Mouse (Mus musculus): ENCODE measurements around the gene Hfe. TPM values are rescaled to one million over a fixed set of nuclear protein-coding genes. Genes with fewer than 3 reads are reported as not detected.
A peak's percentile ranks its signal among the peaks of the same experiment; 100 is the strongest.

Gene Hfe
- polyA plus RNA-seq, 1 experiment from 2014 or later = 3.4 TPM

DNA sequence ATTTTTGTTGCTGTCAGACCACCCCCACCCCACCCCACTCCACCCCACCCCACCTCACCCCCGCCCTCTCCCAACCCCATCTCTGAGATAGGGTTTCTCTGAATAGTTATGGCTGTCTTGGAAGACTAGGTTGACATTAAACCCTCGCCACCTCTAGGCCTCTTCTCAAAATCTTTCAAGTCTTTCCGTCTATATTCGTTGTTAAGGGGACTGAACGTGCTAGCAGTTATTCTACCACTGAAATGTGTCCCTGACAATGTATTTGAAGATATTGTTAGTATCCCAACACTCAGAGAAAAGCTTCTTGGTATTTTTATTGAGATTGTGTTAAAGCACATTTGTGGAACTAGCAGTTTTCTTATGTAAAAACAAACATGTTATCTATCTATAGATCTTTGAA, 30.3 kb upstream of the Hfe start:
- no peaks in the 10 kb centered on the region for H3K27me3 ChIP-seq
- H3K4me1 ChIP-seq = peaks cover 33% of the 10 kb centered on the region
- H3K4me3 ChIP-seq = no peak overlapping the region
- H3K4me2 ChIP-seq (replicated peaks) = no peak overlapping the region
- ATAC-seq (replicated peaks) = no peak
- no peaks in the 10 kb centered on the region for H3K36me3 ChIP-seq
- no peak overlapping the region for H3K9ac ChIP-seq (replicated peaks)
- no peak overlapping the region for H3K27ac ChIP-seq (replicated peaks)
- 67% methylated on average over 5 of the region's 5 CpGs for WGBS
- no peaks in the 10 kb centered on the region for H3K9me3 ChIP-seq

DNA sequence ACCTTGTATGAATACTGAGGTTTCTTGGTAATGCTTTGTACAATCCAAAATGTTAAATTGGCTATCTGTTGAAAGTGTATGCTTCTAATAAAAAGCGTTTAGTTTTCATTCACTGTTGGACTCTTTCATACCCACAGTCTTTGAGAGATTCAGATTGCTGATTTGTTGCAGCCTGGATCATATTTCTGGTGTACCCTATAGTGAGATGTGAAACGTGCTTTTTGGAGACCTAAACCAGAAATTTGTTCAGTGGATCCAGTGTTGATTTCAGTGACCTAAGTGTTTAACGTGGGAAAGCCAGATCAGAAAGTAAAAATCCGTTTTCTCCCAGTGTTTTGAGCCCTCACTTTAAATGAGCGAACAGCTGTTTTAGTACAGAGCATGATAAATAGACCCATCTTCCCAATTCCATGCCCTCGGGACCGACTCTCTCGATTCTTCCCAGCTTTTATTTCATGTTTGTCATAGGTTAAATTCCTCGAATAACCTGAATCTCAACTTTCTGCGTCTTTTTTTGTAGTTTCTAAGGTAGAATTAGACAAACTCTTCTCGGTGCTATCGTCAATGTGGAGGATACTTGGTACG, 29.7 kb upstream of the Hfe start:
- ATAC-seq (replicated peaks) = no peak
- peaks cover 30% of the 10 kb centered on the region for H3K4me1 ChIP-seq
- 33% methylated on average over 13 of the region's 13 CpGs for WGBS
- peak overlapping the region; percentile 96 for H3K27ac ChIP-seq (replicated peaks)
- no peaks in the 10 kb centered on the region for H3K36me3 ChIP-seq
- no peaks in the 10 kb centered on the region for H3K27me3 ChIP-seq
- H3K4me2 ChIP-seq (replicated peaks) = peak overlapping the region; percentile 100
- H3K9me3 ChIP-seq = no peaks in the 10 kb centered on the region
- peak overlapping the region; percentile 54 for H3K4me3 ChIP-seq
- H3K9ac ChIP-seq (replicated peaks) = peak overlapping the region; percentile 77

DNA sequence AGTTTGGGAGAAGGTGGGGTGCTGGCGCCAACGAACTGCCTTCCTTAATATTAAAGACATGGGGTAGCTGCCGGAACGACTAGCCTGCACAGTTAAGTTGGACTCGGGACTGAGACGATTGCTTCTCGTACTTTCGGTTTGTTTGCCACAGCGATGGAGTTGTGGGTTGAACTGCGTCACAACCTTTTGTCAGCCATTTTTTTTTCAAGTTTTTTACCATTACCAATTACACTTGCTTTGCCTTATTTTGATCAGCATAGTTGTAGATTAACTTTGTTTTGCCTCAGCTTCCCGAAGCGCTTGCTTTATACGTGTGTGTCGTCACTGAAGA, 29.2 kb upstream of the Hfe start:
- WGBS = 1% methylated on average over 14 of the region's 14 CpGs

DNA sequence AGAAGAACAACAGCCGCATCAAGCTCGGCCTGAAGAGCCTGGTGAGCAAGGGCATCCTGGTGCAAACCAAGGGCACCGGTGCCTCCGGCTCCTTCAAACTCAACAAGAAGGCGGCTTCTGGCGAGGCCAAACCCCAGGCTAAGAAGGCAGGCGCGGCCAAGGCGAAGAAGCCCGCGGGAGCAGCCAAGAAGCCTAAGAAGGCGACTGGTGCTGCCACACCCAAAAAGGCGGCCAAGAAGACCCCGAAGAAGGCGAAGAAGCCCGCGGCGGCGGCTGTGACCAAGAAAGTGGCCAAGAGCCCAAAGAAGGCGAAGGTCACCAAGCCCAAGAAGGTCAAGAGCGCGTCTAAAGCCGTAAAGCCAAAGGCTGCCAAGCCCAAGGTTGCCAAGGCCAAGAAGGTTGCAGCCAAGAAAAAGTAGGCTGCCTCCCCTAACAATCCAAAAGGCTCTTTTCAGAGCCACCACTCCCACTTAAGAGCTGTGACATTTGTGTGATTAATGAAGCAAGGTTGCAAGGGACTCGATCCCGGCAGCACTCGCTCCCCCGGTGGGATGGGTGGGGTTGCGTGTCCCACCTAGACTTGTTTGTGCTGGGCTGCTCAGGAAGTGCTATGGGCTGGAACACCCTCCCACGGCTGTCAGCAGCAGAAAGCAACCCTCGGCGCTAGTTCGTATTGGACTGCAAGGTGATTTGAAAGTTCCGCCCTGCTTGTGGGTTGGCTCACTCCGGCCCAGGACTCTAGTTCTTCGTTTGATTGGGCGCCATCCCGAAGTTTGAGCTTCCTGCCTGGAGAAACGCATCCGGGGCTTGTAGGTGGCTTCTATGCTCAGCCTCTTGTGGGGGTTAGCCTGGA, 28.6 kb upstream of the Hfe start:
- Histone ChIP-seq H3K36me3 (no peaks in the 10 kb centered on the region), H3K4me3 (peak overlapping the region; percentile 54), H3K9ac (replicated peaks) (peak overlapping the region; percentile 77), H3K4me1 (peaks cover 25% of the 10 kb centered on the region), H3K27ac (replicated peaks) (peak overlapping the region; percentile 96), H3K9me3 (no peaks in the 10 kb centered on the region), H3K4me2 (replicated peaks) (peak overlapping the region; percentile 100), H3K27me3 (no peaks in the 10 kb centered on the region)
- peak; percentile 92 for ATAC-seq (replicated peaks)
- under 1% methylated on average over 39 of the region's 39 CpGs for WGBS

More for the DNA sequence above, 29.2 kb upstream of the Hfe start:
- no peaks in the 10 kb centered on the region for H3K27me3 ChIP-seq
- H3K4me2 ChIP-seq (replicated peaks) = peak overlapping the region; percentile 100
- peak overlapping the region; percentile 96 for H3K27ac ChIP-seq (replicated peaks)
- no peak for ATAC-seq (replicated peaks)
- H3K9ac ChIP-seq (replicated peaks) = peak overlapping the region; percentile 77
- no peaks in the 10 kb centered on the region for H3K9me3 ChIP-seq
- peak overlapping the region; percentile 54 for H3K4me3 ChIP-seq
- peaks cover 30% of the 10 kb centered on the region for H3K4me1 ChIP-seq
- no peaks in the 10 kb centered on the region for H3K36me3 ChIP-seq

DNA sequence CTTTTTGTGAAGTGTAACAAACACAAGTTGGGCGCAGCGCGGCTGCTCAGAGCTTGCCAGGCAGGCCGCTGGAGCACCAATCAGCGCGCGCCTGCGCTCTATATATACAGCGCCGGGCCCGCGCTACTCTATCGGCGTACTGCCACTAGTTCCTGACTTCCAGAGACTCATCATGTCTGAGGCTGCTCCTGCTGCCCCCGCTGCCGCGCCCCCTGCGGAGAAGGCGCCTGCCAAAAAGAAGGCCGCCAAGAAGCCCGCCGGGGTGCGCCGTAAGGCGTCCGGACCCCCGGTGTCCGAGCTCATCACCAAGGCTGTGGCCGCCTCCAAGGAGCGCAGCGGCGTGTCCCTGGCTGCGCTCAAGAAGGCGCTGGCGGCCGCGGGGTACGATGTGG, 28.0 kb upstream of the Hfe start, which contains the start of gene Hist1h1c:
Gene Hist1h1c (plus strand): TSS at position 132 of the 392 bp plus-strand sequence.
- H3K27ac ChIP-seq (replicated peaks) = peak within 1 kb of the TSS; percentile 96
- H3K4me3 ChIP-seq = peak within 1 kb of the TSS; percentile 54
- H3K36me3 ChIP-seq = no peaks in the 10 kb centered on the region
- H3K27me3 ChIP-seq = no peaks in the 10 kb centered on the region
- H3K4me1 ChIP-seq = peaks cover 21% of the 10 kb centered on the region
- H3K9ac ChIP-seq (replicated peaks) = peak within 1 kb of the TSS; percentile 77
- H3K9me3 ChIP-seq = no peaks in the 10 kb centered on the region
- H3K4me2 ChIP-seq (replicated peaks) = peak within 1 kb of the TSS; percentile 100
- peak; percentile 96 for ATAC-seq (replicated peaks)
- WGBS = under 1% methylated on average over 38 of the region's 38 CpGs

DNA sequence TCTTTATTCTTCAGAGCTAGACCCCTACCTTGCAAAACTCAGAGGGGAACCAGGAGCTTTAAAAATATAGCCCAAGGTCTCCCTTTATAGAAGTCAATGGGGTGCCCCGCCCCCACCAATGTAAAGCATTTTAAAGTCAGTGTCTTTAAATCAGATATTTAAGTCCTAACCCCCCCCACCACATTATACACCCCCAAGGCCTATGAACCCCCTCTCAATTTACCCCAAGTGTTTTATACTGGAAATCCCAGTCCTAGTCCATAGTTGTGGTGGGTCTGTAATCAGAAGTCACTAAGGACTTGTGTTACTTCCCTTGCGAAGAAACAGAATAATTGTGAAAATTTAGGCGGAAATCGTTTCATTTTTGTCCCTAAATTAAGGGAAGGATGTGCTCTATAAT, 27.4 kb upstream of the Hfe start:
- H3K9ac ChIP-seq (replicated peaks) = peak overlapping the region; percentile 77
- H3K9me3 ChIP-seq = no peaks in the 10 kb centered on the region
- no peaks in the 10 kb centered on the region for H3K36me3 ChIP-seq
- no peaks in the 10 kb centered on the region for H3K27me3 ChIP-seq
- ATAC-seq (replicated peaks) = no peak
- peak overlapping the region; percentile 100 for H3K4me2 ChIP-seq (replicated peaks)
- H3K4me3 ChIP-seq = peak overlapping the region; percentile 54; the same call in 1 of the 2 replicates
- peak overlapping the region; percentile 96 for H3K27ac ChIP-seq (replicated peaks)
- peaks cover 21% of the 10 kb centered on the region for H3K4me1 ChIP-seq
- 21% methylated on average over 4 of the region's 4 CpGs for WGBS

DNA sequence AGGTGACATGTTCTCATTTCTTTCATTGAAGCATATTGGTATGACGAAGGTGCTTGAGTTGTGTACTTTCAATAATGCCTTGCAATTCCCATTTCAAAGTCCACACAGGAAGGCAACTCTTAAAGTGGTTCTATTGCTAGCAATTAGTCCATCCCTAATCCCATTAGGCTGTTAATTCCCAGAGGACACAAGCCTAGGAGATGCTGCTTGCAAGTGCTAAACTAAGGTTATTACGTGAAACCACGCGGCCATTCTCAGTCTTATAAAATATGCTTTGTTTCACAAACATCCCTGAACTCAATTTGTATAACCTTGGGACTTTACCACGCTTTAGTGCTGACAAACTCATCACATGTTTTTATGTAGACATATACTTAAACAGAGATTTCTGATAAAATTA, 26.4 kb upstream of the Hfe start:
- no peak for ATAC-seq (replicated peaks)
- H3K36me3 ChIP-seq = no peaks in the 10 kb centered on the region
- no peak overlapping the region for H3K4me3 ChIP-seq
- H3K9ac ChIP-seq (replicated peaks) = no peak overlapping the region
- 83% methylated on average over 5 of the region's 5 CpGs for WGBS
- no peak overlapping the region for H3K27ac ChIP-seq (replicated peaks)
- H3K4me1 ChIP-seq = peaks cover 21% of the 10 kb centered on the region
- no peak overlapping the region for H3K4me2 ChIP-seq (replicated peaks)
- no peaks in the 10 kb centered on the region for H3K9me3 ChIP-seq
- no peaks in the 10 kb centered on the region for H3K27me3 ChIP-seq

DNA sequence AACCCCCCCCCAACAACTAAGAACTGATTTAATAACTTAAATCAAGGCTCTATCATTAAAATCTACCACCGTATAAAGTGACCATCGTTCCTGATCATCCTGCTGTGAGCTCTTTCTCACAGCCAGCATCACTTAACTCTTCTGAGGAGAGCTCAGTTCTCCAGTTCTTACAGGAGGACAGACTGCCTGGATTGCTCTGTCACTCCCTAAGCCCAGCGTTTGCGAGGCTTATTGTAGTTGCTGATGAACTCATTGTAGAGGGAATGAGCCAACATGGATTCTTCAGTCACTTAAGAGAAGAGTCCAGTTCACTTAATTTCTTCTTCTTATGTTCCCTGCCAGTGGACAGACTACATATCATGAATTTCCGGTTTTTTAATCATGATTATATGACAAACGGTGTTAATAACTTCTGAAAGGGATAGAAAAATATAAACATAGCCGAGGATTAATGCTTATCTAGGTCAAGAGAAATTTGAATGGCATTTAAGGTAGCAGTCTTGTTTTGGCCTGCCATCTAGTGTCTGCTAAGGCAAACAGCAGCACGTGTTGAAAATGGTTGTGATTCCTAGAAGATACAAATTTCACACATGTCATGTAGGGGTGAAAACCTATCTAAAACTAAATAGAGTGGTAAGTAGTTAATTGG, 21.6 kb upstream of the Hfe start:
- peak; percentile 53; the same call in 1 of the 2 replicates for ATAC-seq (replicated peaks)
- WGBS = 25% methylated on average over 8 of the region's 8 CpGs
- H3K27ac ChIP-seq (replicated peaks) = no peak overlapping the region

DNA sequence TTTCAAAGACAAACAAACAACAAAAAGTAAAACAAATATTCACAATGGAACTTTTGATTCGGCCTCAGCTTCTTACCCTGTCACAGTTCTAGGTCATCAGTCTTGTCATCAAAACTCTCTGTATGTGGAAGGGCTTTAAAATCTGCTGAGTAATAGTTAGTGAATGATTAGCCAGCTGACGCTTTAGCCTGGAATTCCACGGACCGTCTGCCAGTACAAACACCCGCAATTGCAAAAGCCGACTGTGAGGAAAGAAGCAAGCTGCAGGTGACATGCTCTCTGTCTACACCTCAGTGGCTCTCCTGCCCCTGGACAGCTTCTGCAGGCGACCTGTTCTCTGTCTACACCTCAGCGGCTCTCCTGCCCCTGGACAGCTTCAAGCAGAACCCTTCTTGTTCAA, 19.8 kb upstream of the Hfe start:
- Histone ChIP-seq H3K9me3 (no peaks in the 10 kb centered on the region), H3K4me1 (no peaks in the 10 kb centered on the region), H3K27me3 (no peaks in the 10 kb centered on the region), H3K36me3 (no peaks in the 10 kb centered on the region), H3K9ac (replicated peaks) (no peak overlapping the region), H3K4me3 (no peak overlapping the region), H3K4me2 (replicated peaks) (no peak overlapping the region), H3K27ac (replicated peaks) (no peak overlapping the region)
- ATAC-seq (replicated peaks) = no peak
- 56% methylated on average over 8 of the region's 8 CpGs for WGBS

More for the DNA sequence above, 21.6 kb upstream of the Hfe start:
- Histone ChIP-seq H3K9ac (replicated peaks) (no peak overlapping the region), H3K9me3 (no peaks in the 10 kb centered on the region), H3K4me2 (replicated peaks) (no peak overlapping the region), H3K36me3 (no peaks in the 10 kb centered on the region), H3K27me3 (no peaks in the 10 kb centered on the region), H3K4me3 (no peak overlapping the region), H3K4me1 (no peaks in the 10 kb centered on the region)

DNA sequence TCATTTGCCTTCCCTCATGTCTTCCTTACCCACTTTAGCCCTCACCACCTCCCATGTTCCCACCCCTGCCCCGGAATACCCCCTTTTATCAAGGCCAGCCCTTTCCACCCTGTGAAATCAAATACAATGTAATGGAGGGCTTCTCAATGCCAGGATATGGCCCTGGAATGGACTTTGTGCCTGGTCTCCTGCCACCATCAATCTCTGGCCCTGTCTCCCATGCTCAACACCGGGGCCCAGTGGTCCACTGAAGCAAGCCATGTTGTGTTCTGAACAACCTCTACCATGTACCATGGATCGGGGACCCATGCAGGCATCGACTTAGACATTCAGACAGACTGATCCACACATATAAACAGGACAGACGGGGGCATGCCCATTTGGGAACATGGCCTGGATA, 19.1 kb upstream of the Hfe start:
- Histone ChIP-seq H3K9me3 (no peaks in the 10 kb centered on the region), H3K27me3 (no peaks in the 10 kb centered on the region), H3K4me3 (no peak overlapping the region), H3K9ac (replicated peaks) (no peak overlapping the region), H3K36me3 (no peaks in the 10 kb centered on the region), H3K27ac (replicated peaks) (no peak overlapping the region), H3K4me1 (no peaks in the 10 kb centered on the region), H3K4me2 (replicated peaks) (no peak overlapping the region)
- ATAC-seq (replicated peaks) = no peak
- 92% methylated on average over 5 of the region's 5 CpGs for WGBS

DNA sequence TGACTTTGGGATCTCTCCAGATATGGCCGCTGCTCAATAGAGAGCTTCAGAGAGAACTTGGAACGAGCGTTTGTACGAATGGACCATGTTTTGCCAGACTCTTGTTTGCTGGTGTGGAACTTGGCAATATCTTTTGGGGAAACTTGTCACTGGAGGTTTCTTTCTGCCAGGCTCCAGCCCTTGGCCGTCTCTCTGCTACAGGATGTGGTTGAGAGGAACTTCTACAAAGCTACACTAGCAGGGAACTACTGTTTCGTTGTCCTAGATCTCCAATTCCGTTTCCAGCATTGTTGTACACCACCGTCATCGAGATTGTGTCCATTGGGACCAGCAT, 18.5 kb upstream of the Hfe start:
- no peaks in the 10 kb centered on the region for H3K27me3 ChIP-seq
- no peak for ATAC-seq (replicated peaks)
- no peak overlapping the region for H3K4me3 ChIP-seq
- H3K4me1 ChIP-seq = no peaks in the 10 kb centered on the region
- no peak overlapping the region for H3K9ac ChIP-seq (replicated peaks)
- H3K36me3 ChIP-seq = no peaks in the 10 kb centered on the region
- no peak overlapping the region for H3K27ac ChIP-seq (replicated peaks)
- H3K4me2 ChIP-seq (replicated peaks) = no peak overlapping the region
- 88% methylated on average over 9 of the region's 9 CpGs for WGBS
- H3K9me3 ChIP-seq = no peaks in the 10 kb centered on the region

DNA sequence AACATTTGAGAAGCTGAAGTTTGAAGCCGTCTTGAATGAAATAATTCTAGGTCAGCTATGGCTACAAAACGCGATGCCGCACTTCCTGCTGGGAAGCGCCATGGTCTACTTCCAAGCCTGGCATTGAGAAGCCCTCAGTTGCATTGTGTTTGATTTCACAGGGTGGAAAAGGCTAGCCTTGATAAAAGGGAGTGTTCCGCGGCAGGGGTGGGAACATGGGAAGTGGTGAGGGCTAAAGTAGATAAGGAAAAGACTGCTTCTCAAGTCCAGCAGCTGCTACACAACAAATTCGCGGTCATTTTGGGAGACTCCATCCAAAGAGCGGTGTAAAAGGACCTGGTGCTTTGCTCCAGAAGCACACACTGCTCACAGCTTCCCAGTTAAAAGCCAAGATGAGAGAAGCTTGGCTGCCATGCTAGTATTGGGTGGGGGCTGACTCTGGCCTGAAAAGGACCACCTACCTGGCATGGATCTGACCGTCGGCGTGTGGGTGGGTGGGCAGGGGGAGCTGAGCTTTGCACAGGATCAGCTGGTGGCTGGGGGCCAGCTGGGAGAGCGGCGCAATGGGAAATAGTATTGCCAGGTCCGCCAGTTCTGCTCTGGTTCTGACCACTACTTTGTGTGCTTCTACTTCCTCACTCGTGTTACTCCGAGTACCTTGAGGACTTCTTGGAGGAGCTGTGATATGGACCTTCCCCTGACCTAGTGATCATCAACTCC, 18.0 kb upstream of the Hfe start:
- Histone ChIP-seq H3K4me1 (no peaks in the 10 kb centered on the region), H3K9ac (replicated peaks) (no peak overlapping the region), H3K27ac (replicated peaks) (no peak overlapping the region), H3K4me2 (replicated peaks) (no peak overlapping the region), H3K9me3 (no peaks in the 10 kb centered on the region), H3K36me3 (no peaks in the 10 kb centered on the region), H3K27me3 (no peaks in the 10 kb centered on the region), H3K4me3 (no peak overlapping the region)
- no peak for ATAC-seq (replicated peaks)
- WGBS = 91% methylated on average over 18 of the region's 18 CpGs

Measured in forebrain, embryonic 15.5 days (tissue).